Mouse (Mus musculus) gastrocnemius, postnatal 14 days (tissue): ENCODE data around the gene Pkp3. TPM values are rescaled to one million over a fixed set of nuclear protein-coding genes. Genes with fewer than 3 reads are reported as not detected.

Source experiments
- DNase-seq: peaks from one replicate; pipeline ENCODE4 v3.0.0; 2021; ENCODE audit warnings: mixed read lengths
- intact Hi-C: fragments of 180-260 bp; cut with DNase I; formaldehyde crosslinking; loops from one replicate; pipeline ENCODE4 v1.15.1; 2025; ENCODE audit warnings: low total_unique reads
- total RNA-seq, 2 experiments: library from RNA; stranded (reverse); gene quantifications; 2 replicates each; pipeline ENCODE4 v1.2.3; 2021

Pkp3 gene
- total RNA-seq, 2 experiments from 2014 or later, result not detected

DNA sequence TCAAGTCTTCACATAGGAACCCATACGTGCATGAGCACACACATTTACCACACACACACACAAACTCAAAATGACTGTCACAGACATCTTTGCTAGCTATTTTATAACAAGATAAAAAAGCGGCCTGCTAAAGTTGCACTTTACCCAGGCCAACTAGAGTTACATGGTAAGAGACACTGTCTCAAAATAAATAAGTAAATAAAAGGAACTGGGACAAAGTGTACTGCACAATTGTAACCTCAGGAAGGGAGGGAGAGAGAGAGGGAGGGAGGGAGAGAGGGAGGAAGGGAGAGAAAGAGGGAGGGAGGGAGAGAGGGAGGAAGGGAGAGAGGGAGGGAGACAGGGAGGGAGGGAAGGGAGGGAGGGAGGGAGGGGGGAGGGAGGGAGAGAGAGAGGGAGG, 25.6 kb upstream of the Pkp3 start:
- intact Hi-C loops, result loop anchor here (5.0 kb wide), 1 partner anchor 210 kb away; no protein-coding TSS in a partner anchor
- DNase-seq, result no peak

- no peak for DNase-seq
- intact Hi-C loops, result no loop called here
Measured at GRCm38 (mm10) chr7:141055785-141056184, 22.2 kb upstream of the Pkp3 start.

DNA sequence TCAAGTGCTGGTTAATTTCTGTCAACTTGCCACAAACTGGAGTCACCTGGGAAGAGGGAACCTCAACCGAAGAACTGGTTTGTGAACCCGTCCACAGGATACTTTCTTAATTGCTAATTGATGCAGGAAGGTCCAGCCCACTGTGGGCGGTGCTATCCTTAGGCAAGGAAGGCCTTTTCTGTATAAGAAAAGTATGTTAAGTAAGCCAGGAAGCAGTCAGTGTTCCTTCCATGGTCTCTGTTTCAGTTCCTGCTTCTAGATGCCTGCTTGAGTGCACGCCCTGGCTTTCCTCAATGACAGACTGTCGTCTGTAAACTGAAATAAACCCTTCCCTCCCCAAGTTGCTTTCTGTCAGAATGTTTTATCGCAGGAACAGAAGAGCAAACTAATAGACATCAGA, 21.0 kb upstream of the Pkp3 start:
- no peak for DNase-seq
- intact Hi-C loops, result no loop called here

GRCm38 (mm10) chr7:141057541-141057940, 20.5 kb upstream of the Pkp3 start:
- intact Hi-C loops, result no loop called here
- no peak for DNase-seq

GRCm38 (mm10) chr7:141058601-141059341, 19.2 kb upstream of the Pkp3 start:
- intact Hi-C loops, result no loop called here

DNA sequence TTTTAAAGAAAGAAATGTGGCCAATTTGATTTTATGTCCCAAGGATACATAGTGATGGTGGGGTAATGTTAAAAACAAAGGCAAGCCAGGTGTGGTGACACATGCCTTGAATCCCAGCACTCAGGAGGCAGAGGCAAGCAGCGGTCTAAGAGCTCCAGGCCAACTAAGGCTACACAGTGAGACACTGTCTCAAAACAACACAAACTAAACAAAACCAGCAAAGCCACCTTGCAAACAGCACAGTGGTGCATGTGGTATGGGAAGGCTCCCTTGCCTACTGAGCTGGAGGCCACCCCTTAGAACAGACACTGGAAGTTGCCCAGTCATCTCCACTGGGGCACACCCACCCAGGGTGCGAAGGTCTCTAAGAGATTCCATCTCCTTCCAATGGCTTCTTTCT, 18.1 kb upstream of the Pkp3 start:
- no peak for DNase-seq
- intact Hi-C loops, result no loop called here

More at GRCm38 (mm10) chr7:141058601-141059341, 19.2 kb upstream of the Pkp3 start:
- no peak for DNase-seq

DNA sequence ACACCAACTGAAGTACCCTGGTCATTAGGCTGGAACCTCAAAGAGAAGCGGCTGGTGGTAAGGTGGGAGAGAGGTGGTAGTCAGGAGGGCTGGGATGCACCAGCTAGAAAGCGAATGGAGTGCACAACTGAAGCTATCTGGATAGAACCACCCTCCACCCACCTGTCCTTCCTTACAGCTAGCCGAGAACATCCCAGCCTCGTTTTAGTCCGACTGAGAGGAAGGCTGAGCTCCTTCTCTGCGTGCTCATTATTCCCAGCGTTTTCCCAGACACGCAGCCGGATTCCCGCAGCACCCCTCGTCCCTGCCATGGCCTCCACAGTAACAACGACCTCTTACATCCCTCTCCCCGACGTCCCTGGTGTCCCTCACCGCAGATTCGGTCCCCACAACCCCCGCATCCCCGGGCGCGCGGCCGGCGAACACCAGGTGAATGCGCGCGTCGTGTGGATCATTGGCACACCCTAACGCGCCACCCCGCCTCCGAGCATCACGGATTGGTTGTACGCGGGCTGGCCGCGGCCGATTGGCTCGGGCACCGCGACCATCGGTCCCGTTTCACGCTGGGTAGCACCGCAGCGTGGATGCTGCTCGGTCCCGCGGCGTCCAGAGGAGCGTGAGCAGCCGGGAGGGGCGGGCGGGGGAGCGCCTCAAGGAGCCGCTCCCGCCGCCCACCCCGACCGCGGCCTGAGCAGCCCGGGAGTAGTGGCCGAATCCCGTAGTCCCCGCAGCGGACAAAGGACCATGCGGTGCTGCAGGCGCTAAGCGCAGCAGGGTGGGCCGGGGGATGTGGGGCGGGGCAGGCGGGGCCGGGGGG, 17.4 kb upstream of the Pkp3 start, which contains the start of gene B4galnt4:
Gene B4galnt4 (plus strand): TSS at position 679 of the 817 bp plus-strand sequence.
- intact Hi-C loops, result no loop called here
- peak; percentile 60 for DNase-seq

DNA sequence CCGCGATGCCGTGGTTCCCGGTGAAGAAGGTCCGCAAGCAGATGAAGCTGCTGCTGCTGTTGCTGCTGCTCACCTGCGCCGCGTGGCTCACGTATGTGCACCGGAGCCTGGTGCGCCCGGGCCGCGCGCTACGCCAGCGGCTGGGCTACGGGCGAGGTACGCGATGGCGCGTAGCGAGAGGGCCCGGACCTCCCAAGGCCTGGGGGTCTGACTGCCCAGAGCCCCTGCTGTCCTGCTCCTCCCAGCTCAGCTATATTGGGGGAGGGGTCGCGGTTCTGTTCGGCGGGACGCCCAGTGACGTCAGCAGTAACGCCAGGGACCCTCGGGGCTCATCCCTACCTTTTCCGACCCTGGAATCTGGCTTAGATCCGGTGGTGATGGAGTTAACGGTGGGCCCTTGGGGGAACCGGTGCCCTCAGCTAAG, 16.7 kb upstream of the Pkp3 start:
- intact Hi-C loops, result no loop called here
- DNase-seq, result no peak

DNA sequence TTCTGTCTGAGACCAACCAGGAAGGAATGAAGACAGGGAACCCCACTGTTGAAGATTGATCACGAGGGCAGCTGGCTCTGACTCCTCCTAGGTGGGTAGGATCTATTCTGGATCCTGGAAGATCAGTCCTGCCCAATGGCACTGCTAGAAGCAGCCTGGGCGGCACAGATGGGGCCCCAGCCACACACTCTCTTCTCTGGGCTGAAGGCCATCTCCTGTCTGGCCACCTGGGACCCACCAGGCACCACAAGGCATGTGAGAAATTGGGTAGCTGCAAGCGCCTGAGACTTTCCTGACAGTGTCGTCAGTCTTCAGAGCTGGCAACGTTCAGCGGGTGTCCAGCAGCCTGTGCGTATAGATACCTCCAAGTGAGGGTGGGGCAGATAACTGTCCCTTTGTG, 15.5 kb upstream of the Pkp3 start:
- DNase-seq, result no peak
- intact Hi-C loops, result no loop called here

DNA sequence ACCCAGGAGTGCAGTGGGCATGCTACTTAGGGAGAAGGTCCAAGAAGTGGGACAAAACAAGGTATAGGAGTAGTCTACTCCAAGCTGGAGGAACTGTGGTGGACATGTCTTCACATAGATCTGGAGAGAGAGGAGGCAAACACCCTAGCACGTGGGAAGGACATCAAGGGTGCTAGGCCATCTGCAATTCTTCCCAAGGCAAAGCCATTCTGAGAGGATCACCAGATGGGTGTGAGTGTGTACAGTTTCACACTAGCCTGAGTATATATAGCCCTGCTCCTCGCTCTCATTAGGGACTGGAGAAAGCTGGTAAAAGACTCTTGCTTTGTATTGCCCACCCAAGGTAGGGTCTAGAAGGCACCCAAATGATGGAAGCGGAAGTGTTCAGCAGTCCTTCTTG, 14.7 kb upstream of the Pkp3 start:
- no peak for DNase-seq
- intact Hi-C loops, result no loop called here

GRCm38 (mm10) chr7:141064175-141064574, 13.8 kb upstream of the Pkp3 start:
- DNase-seq, result no peak
- intact Hi-C loops, result no loop called here

DNA sequence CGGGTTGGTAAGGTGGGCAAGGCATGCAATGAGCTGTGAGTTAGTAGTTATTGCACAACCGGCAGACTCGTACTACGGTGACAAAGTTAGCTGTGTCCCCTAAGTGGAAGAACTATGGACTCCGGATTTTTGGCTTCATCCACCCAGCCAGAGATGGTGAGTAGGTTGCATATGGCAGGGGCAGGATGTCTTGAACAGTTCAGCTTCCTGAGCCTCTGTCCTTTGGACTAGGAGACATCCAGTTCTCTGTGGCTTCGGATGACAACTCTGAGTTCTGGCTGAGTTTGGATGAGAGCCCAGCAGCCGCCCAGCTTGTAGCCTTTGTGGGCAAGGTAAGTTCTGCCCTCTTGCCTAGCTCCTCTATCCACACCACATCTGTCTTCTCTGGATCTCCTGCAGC, 13.4 kb upstream of the Pkp3 start:
- no peak for DNase-seq
- intact Hi-C loops, result no loop called here

GRCm38 (mm10) chr7:141068351-141068750, 9.7 kb upstream of the Pkp3 start:
- intact Hi-C loops, result no loop called here
- no peak for DNase-seq

DNA sequence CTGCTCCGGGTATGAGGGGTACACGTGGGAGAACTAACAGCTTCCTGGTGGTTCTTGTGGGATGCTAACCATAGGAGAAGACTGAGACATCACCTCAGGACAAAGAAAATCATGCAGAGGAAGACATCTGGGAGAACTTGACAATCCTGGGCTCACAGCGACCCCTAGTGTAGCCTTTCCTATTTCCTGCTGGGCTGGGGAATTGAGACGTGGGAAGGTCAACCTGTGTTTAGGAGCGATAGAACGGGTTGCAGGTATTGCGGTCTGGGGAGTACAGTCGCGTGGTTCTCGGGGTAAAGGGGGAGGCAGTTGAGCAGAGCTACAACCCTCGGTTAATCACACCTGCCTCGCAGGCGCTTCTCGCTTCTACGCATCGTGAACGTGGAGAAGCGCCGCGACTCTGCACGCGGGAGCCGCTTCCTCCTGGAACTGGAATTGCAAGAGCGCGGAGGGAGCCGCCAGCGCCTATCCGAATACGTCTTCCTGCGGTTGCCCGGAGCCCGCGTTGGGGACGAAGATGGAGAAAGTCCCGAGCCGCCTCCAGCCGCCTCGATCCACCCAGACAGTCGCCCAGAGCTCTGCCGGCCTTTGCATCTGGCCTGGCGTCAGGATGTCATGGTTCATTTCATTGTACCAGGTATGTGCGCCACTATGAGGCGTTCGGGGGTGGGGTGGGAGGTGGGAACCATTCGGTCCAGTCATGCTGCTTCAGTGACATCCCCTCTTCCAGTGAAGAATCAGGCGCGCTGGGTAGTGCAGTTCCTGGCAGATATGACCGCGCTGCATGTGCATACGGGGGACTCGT, 7.8 kb upstream of the Pkp3 start:
- DNase-seq, result peak; percentile 60
- intact Hi-C loops, result no loop called here

GRCm38 (mm10) chr7:141072017-141072745, 5.8 kb upstream of the Pkp3 start:
- intact Hi-C loops, result no loop called here
- DNase-seq, result no peak

DNA sequence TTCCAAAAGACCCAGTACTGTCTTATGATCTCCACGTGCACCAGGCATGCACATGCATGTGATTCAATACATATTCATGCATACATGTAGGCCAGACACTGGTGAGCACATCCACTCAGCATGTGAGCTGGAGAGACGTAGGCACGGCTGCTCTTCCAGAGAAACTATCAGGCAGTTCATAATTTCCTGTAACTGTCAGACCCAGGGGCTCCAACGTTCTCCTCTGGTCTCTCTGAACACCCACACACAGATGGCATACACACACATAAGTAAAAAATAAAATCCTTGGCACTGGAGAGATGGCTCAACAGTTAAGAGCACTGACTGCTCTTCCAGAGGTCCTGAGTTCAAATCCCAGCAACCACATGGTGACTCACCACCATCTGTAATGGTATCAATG, 4.2 kb upstream of the Pkp3 start:
- no peak for DNase-seq
- intact Hi-C loops, result no loop called here

DNA sequence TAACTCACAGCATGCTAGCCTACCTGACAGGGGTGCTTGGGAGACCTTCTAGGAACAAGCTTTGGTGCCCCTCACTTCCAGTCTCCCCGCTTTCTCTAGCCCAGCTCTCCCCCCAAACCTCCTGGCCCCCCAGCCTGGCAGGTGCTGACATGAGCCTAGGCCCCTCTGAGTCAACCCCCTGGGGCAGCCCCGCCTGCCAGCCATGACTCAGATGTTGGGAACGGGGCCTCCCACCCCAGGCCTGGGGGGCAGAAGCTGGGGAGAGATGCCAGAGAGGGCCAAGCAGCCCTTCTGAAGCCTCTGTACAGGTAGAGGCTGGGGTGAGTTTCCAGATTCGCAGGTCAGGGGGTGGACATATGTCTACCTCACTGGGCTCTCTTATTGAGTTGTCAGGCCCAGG, 858 bp downstream of the Pkp3 start:
- DNase-seq, result no peak
- intact Hi-C loops, result no loop called here

DNA sequence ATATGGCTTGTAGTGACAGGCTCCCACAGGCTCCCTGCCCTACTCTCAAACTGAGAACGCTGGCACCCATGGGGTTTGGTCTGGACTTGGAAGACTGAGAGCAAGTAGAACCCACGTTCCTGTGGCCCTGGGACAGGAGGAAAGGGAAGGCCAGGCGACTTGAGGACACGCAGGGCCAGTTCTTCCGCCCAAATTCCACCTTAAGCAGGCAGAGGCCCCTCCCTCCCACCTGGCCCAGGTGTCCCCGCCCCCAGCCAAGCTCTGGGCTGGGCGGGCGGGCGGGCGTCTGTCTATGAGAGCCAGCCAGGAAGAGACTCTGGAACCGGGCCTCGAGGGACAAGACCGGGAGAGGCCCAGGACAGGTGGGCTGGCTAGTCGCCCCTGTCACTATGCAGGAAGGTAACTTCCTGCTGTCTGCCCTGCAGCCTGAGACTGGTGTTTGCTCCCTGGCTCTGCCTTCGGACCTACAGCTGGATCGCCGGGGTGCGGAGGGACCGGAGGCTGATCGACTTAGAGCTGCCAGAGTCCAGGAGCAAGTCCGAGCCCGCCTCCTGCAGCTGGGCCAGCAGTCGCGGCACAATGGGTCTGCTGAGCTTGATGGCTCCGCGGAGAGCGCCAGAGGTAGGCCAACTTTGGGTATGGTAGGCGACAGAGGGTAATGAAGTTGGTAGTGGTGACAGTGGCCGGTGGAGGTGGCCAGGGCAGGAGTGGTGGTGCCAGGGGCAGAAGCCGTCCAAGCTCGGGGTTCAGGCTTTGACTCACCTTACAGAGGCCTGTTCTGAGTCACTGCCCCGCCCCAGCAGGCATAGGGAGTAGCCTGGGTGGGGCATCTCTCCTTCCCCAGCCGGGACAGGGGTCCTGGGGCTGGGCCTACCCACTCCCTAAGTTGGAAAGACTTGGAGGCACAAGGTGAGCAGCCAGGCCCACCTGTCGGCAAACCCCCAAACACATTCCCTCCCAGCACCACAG, 1.7 kb downstream of the Pkp3 start:
- intact Hi-C loops, result no loop called here
- no peak for DNase-seq
